Mouse (Mus musculus): Measurements from ENCODE around the gene Atp10a.

- TF ChIP-seq POLR2A (IDR thresholded peaks at IDR 0.05; ENCODE audit: borderline replicate concordance, insufficient read depth, low read length) (peak; percentile 55; the same call in 1 of the 2 replicates), CTCF (IDR thresholded peaks at IDR 0.05; ENCODE audit: borderline replicate concordance, insufficient read depth, low read depth, low read length) (no peak)
Measured at GRCm38 (mm10) chr7:58843767-58844445, 187.9 kb downstream of the Atp10a start.

Measured in cerebellum, adult 2 months (tissue).